Mouse (Mus musculus) lung, postnatal 0 days (tissue): ENCODE data around the gene 2510009E07Rik. TPM values are rescaled to one million over a fixed set of nuclear protein-coding genes. Genes with fewer than 3 reads are reported as not detected.

ENCODE experiments used
- ATAC-seq: fragments of 200-750 bp; cut with Nextera tagmentation; 2 replicates; pipeline ENCODE4 v1.8.0; 2017; ENCODE audit warnings: moderate library complexity
- DNase-seq: peaks from one replicate; pipeline ENCODE4 v3.0.0-alpha.2; 2016; ENCODE audit warnings: low spot score
- H3K27ac ChIP-seq: fragments of 300-500 bp; sonication (generic); 2 replicates; pipeline ENCODE4 v1.5.1; 2014; ENCODE audit warnings: antibody characterized with exemption, mild to moderate bottlenecking, low read length, mixed read lengths
- H3K27me3 ChIP-seq: fragments of 300-500 bp; sonication (generic); replicated peaks from 2 replicates; pipeline ENCODE4 v1.6.1; 2014; ENCODE audit warnings: low read length, mixed read lengths; ENCODE audit not compliant: insufficient read depth
- H3K36me3 ChIP-seq: fragments of 300-500 bp; sonication (generic); 2 replicates; pipeline ENCODE4 v1.6.1; 2014; ENCODE audit warnings: low read length, mixed read lengths; ENCODE audit not compliant: insufficient read depth
- H3K4me1 ChIP-seq: fragments of 300-500 bp; sonication (generic); 2 replicates; pipeline ENCODE4 v1.6.1; 2014; ENCODE audit warnings: antibody characterized with exemption, low read depth, low read length, mixed read lengths; ENCODE audit not compliant: insufficient read depth
- H3K4me2 ChIP-seq: fragments of 300-500 bp; sonication (generic); replicated peaks from 2 replicates; pipeline ENCODE4 v1.6.1; 2014; ENCODE audit warnings: low read depth, mild to moderate bottlenecking, low read length, moderate library complexity, mixed read lengths
- H3K4me3 ChIP-seq: fragments of 300-500 bp; sonication (generic); 2 replicates; pipeline ENCODE4 v1.5.1; 2014; ENCODE audit warnings: low read depth, low read length
- H3K9ac ChIP-seq: fragments of 300-500 bp; sonication (generic); replicated peaks from 2 replicates; pipeline ENCODE4 v1.6.1; 2014; ENCODE audit warnings: low read depth, mild to moderate bottlenecking
- H3K9me3 ChIP-seq: fragments of 300-500 bp; sonication (generic); 2 replicates; pipeline ENCODE4 v1.6.1; 2016; ENCODE audit warnings: low read length, mixed read lengths
- CTCF ChIP-seq: IDR thresholded peaks from 2 replicates; pipeline ENCODE4 v1.5.1; 2016; ENCODE audit warnings: antibody characterized with exemption, mild to moderate bottlenecking
- EP300 ChIP-seq: IDR thresholded peaks from 2 replicates; pipeline ENCODE4 v1.6.1; 2016; ENCODE audit warnings: antibody characterized with exemption, mild to moderate bottlenecking, control low read depth
- WGBS: fragments of 180-500 bp; shearing (Covaris S2); extraction: QIAGEN DNeasy Blood & Tissue Kit; methylation state at CpG from one replicate; pipeline ENCODE4 v1.1.7; 2014; 5-methylcytosine and 5-hydroxymethylcytosine counted together
- polyA plus RNA-seq: library from polyadenylated mRNA; unstranded; fragments of >200 nt; fragmentation: Nextera tagmentation; extraction: Ambion mirVana; gene quantifications from 2 replicates; pipeline ENCODE4 v1.2.1, GENCODE M21; 2015

Gene 2510009E07Rik
- polyA plus RNA-seq, 1 experiment from 2014 or later = 17.0 TPM

- WGBS = 34% methylated on average over 4 of the region's 4 CpGs
Measured at GRCm38 (mm10) chr16:21665423-21665986, 29.0 kb downstream of the 2510009E07Rik start.

GRCm38 (mm10) chr16:21664633-21665363, 29.7 kb downstream of the 2510009E07Rik start:
- no peak for ATAC-seq
- Histone ChIP-seq H3K36me3 (no peaks in the 10 kb centered on the region), H3K9ac (no peak overlapping the region), H3K27me3 (no peaks in the 10 kb centered on the region), H3K9me3 (no peaks in the 10 kb centered on the region), H3K4me1 (no peaks in the 10 kb centered on the region), H3K27ac (no peak overlapping the region), H3K4me3 (no peak overlapping the region), H3K4me2 (no peak overlapping the region)
- 41% methylated on average over 18 of the region's 18 CpGs for WGBS
- DNase-seq = no peak
- no peak for TF ChIP-seq CTCF
- TF ChIP-seq EP300 = no peak

More at GRCm38 (mm10) chr16:21665423-21665986, 29.0 kb downstream of the 2510009E07Rik start:
- Histone ChIP-seq H3K4me3 (no peak overlapping the region), H3K27ac (no peak overlapping the region), H3K27me3 (no peaks in the 10 kb centered on the region), H3K4me2 (no peak overlapping the region), H3K36me3 (no peaks in the 10 kb centered on the region), H3K4me1 (no peaks in the 10 kb centered on the region), H3K9ac (no peak overlapping the region), H3K9me3 (no peaks in the 10 kb centered on the region)
- ATAC-seq (no peak), DNase-seq (no peak)
- TF ChIP-seq EP300 = no peak
- TF ChIP-seq CTCF = no peak

- no peak overlapping the region for H3K9ac ChIP-seq
- DNase-seq (no peak), ATAC-seq (no peak)
- no peak overlapping the region for H3K4me2 ChIP-seq
- no peak overlapping the region for H3K27ac ChIP-seq
- no peaks in the 10 kb centered on the region for H3K36me3 ChIP-seq
- H3K4me3 ChIP-seq = no peak overlapping the region
- no peak for TF ChIP-seq CTCF
- TF ChIP-seq EP300 = no peak
- no peaks in the 10 kb centered on the region for H3K27me3 ChIP-seq
- no peaks in the 10 kb centered on the region for H3K4me1 ChIP-seq
- 72% methylated on average over 9 of the region's 9 CpGs for WGBS
- H3K9me3 ChIP-seq = no peaks in the 10 kb centered on the region
Measured at GRCm38 (mm10) chr16:21655961-21656360, 38.5 kb downstream of the 2510009E07Rik start.

DNA sequence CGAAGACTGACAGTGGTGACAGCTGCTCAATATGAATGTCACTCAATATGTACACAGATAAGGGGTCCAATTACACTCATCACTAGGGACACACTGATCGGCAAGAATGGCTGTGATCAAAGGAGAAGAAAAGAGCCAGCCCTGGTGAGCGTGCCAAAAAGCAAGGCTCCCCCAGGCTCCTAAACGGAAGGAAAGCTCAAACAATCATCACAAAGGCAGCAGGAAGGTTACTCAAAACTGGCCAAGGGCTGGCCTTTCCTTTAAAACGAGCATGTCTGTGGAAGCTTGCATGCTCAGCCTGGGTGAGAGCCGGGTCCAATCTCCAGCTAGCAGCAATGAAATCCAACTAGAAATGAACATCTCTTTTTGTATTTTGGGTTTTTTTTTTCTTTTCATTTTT, 39.2 kb downstream of the 2510009E07Rik start:
- H3K9ac ChIP-seq = no peak overlapping the region
- TF ChIP-seq CTCF (no peak), EP300 (peak; percentile 50; the same call in 1 of the 2 replicates)
- H3K9me3 ChIP-seq = no peaks in the 10 kb centered on the region
- 25% methylated on average over 6 of the region's 6 CpGs for WGBS
- H3K4me1 ChIP-seq = no peaks in the 10 kb centered on the region
- ATAC-seq (peak; percentile 44), DNase-seq (peak; percentile 30)
- H3K27me3 ChIP-seq = no peaks in the 10 kb centered on the region
- no peak overlapping the region for H3K27ac ChIP-seq
- H3K4me2 ChIP-seq = no peak overlapping the region
- no peaks in the 10 kb centered on the region for H3K36me3 ChIP-seq
- no peak overlapping the region for H3K4me3 ChIP-seq

DNA sequence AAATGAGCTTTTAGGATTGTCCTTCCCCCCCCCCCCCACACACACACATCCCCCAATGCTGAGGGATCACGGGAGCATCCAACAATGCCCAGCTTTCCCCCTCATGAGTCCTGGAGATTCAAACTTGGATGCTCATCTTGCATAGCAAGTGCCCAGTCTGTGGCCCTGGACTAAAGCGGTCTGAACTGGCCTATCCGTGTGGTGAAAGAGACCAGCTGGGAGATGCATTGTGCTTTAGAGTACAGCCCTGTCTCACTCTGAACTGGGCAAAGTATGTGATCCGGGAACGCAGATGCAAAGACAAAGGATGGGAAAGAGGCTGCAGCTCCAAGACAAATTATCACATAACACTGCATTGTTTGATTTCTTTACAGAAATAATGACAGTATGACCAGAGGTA, 40.1 kb downstream of the 2510009E07Rik start:
- H3K27ac ChIP-seq = no peak overlapping the region
- no peaks in the 10 kb centered on the region for H3K4me1 ChIP-seq
- no peak overlapping the region for H3K4me3 ChIP-seq
- H3K9me3 ChIP-seq = no peaks in the 10 kb centered on the region
- no peak overlapping the region for H3K9ac ChIP-seq
- TF ChIP-seq CTCF = no peak
- TF ChIP-seq EP300 = no peak
- no peak overlapping the region for H3K4me2 ChIP-seq
- no peaks in the 10 kb centered on the region for H3K36me3 ChIP-seq
- H3K27me3 ChIP-seq = no peaks in the 10 kb centered on the region
- WGBS = 67% methylated on average over 5 of the region's 5 CpGs
- DNase-seq (no peak), ATAC-seq (no peak)

GRCm38 (mm10) chr16:21653151-21653550, 41.3 kb downstream of the 2510009E07Rik start:
- ATAC-seq (no peak), DNase-seq (no peak)
- 87% methylated on average over 15 of the region's 15 CpGs for WGBS
- no peak overlapping the region for H3K27ac ChIP-seq
- H3K36me3 ChIP-seq = no peaks in the 10 kb centered on the region
- no peak overlapping the region for H3K4me2 ChIP-seq
- TF ChIP-seq CTCF = no peak
- TF ChIP-seq EP300 = no peak
- H3K4me3 ChIP-seq = no peak overlapping the region
- H3K27me3 ChIP-seq = no peaks in the 10 kb centered on the region
- no peaks in the 10 kb centered on the region for H3K9me3 ChIP-seq
- H3K4me1 ChIP-seq = no peaks in the 10 kb centered on the region
- H3K9ac ChIP-seq = no peak overlapping the region
